Mouse (Mus musculus) E14TG2a.4 (cell line): ENCODE measurements at regions not wholly inside any gene's neighbourhood (a gene's known extent, or its start where the extent isn't known, plus 50 kb on each side); places are given as distances from the start of the nearest gene placed in this dataset.

Source experiments
- H3K27me3 ChIP-seq: 2 replicates; pipeline ENCODE4 v1.6.1; 2014; ENCODE audit warnings: low read length, control low read depth; ENCODE audit not compliant: insufficient read depth
- H3K36me3 ChIP-seq: 2 replicates; pipeline ENCODE4 v1.6.1; 2014; ENCODE audit warnings: low read length, control low read depth; ENCODE audit not compliant: insufficient read depth
- H3K4me1 ChIP-seq: replicated peaks from 2 replicates; pipeline ENCODE4 v1.6.1; 2014; ENCODE audit warnings: low read depth, low read length, control low read depth
- H3K4me3 ChIP-seq: replicated peaks from 2 replicates; pipeline ENCODE4 v1.5.1; 2014; ENCODE audit warnings: mild to moderate bottlenecking, low read length
- H3K9me3 ChIP-seq: 2 replicates; pipeline ENCODE4 v1.6.1; 2014; ENCODE audit warnings: low read length, control low read depth
- CTCF ChIP-seq: conservative IDR thresholded peaks from 2 replicates; pipeline ENCODE4 v1.5.1; 2014; ENCODE audit warnings: low read length
- NANOG ChIP-seq: IDR thresholded peaks from 2 replicates; pipeline ENCODE4 v1.6.1; 2014; ENCODE audit warnings: borderline replicate concordance, low read length, mixed read lengths
- POU5F1 ChIP-seq: IDR thresholded peaks from 2 replicates; pipeline ENCODE4 v1.6.1; 2014; ENCODE audit warnings: low read length, borderline replicate concordance

- no peaks in the 10 kb centered on the region for H3K9me3 ChIP-seq
- H3K27me3 ChIP-seq, result no peaks in the 10 kb centered on the region
- no peaks in the 10 kb centered on the region for H3K36me3 ChIP-seq
- H3K4me1 ChIP-seq, result no peaks in the 10 kb centered on the region
- H3K4me3 ChIP-seq, result no peak overlapping the region
- peak; percentile 71; the same call in 1 of the 2 replicates for TF ChIP-seq NANOG
- TF ChIP-seq POU5F1, result no peak
- no peak for TF ChIP-seq CTCF
Measured at GRCm38 (mm10) chr4:20988474-20988873, 697.3 kb downstream of the Prdm13 start.

- H3K4me3 ChIP-seq, result no peak overlapping the region
- peaks cover 18% of the 10 kb centered on the region for H3K4me1 ChIP-seq
- peaks cover 26% of the 10 kb centered on the region for H3K36me3 ChIP-seq
- H3K9me3 ChIP-seq, result peaks cover 41% of the 10 kb centered on the region
- H3K27me3 ChIP-seq, result no peaks in the 10 kb centered on the region
- peak; percentile 88 for TF ChIP-seq NANOG
- TF ChIP-seq POU5F1, result peak; percentile 26; the same call in 1 of the 2 replicates
- no peak for TF ChIP-seq CTCF
Measured at GRCm38 (mm10) chr4:20973428-20973827, 712.3 kb downstream of the Prdm13 start.

- H3K9me3 ChIP-seq, result peaks cover 42% of the 10 kb centered on the region
- H3K36me3 ChIP-seq, result peaks cover 27% of the 10 kb centered on the region
- H3K27me3 ChIP-seq, result no peaks in the 10 kb centered on the region
- no peak for TF ChIP-seq POU5F1
- peak; percentile 21; the same call in 1 of the 2 replicates for TF ChIP-seq NANOG
- no peak for TF ChIP-seq CTCF
- peaks cover 19% of the 10 kb centered on the region for H3K4me1 ChIP-seq
- no peak overlapping the region for H3K4me3 ChIP-seq
Measured at GRCm38 (mm10) chr4:20972136-20972875, 713.5 kb downstream of the Prdm13 start.

GRCm38 (mm10) chr4:20949696-20950095 is 736.1 kb downstream of the Prdm13 start:
- Histone ChIP-seq H3K4me3 (no peak overlapping the region), H3K36me3 (no peaks in the 10 kb centered on the region), H3K27me3 (no peaks in the 10 kb centered on the region), H3K4me1 (no peaks in the 10 kb centered on the region), H3K9me3 (no peaks in the 10 kb centered on the region)
- TF ChIP-seq CTCF, result no peak
- no peak for TF ChIP-seq NANOG
- TF ChIP-seq POU5F1, result no peak
